ENCODE assay signal across 14 mouse cellular contexts in genomic region chr4:108431561-108431936, GRCm38 (mm10). TPM values are rescaled to one million over a fixed set of nuclear protein-coding genes. Genes with fewer than 3 reads are reported as not detected.
DNase-seq lines count a peak whose midpoint lies in the region; ATAC-seq and TF ChIP-seq lines count a peak whose summit lies in the region.
"Had no signal": no experiment of that assay in that cellular context is flagged by ENCODE, and none has a peak within 500 bp of the region (broad histone marks: within the 10 kb centered on the region; RNA-seq: fewer than 3 reads in every experiment).

No protein-coding gene starts in this region.

- no peaks in the 10 kb centered on the region for H3K9me3 ChIP-seq in heart, embryonic 13.5 days
- H3K9me3 ChIP-seq in limb, embryonic 14.5 days (ENCODE audit: control insufficient read depth, low read length): no peaks in the 10 kb centered on the region
- H3K9me3 ChIP-seq: embryonic facial prominence, embryonic 15.5 days; heart, embryonic 12.5 days; lung, embryonic 15.5 days had no signal

- no peaks in the 10 kb centered on the region for H3K27me3 ChIP-seq in heart, embryonic 13.5 days (replicated peaks)
- H3K27me3 ChIP-seq in testis, adult 2 months (ENCODE audit: control insufficient read depth, insufficient read depth, low read length): no peaks in the 10 kb centered on the region
- no peaks in the 10 kb centered on the region for H3K27me3 ChIP-seq in limb, embryonic 14.5 days (ENCODE audit: control insufficient read depth, insufficient read depth, low read length)
- no peaks in the 10 kb centered on the region for H3K27me3 ChIP-seq in heart, adult 2 months (ENCODE audit: control insufficient read depth, insufficient read depth, low read length)
- H3K27me3 ChIP-seq: embryonic facial prominence, embryonic 15.5 days; heart, embryonic 12.5 days; lung, embryonic 15.5 days had no signal

- no peak overlapping the region for H3K27ac ChIP-seq in heart, embryonic 13.5 days (replicated peaks)
- 0 out of 2 replicates have a peak overlapping the region, but pooled peaks have one; percentile 25 for H3K27ac ChIP-seq in testis, adult 2 months (ENCODE audit: control insufficient read depth, insufficient read depth, low read depth, low read length)
- H3K27ac ChIP-seq in limb, embryonic 14.5 days (replicated peaks; ENCODE audit: low read depth, low read length): peak overlapping the region; percentile 72
- H3K27ac ChIP-seq in heart, adult 2 months: no peak overlapping the region
- H3K27ac ChIP-seq: embryonic facial prominence, embryonic 15.5 days; lung, embryonic 15.5 days; stomach, postnatal 0 days had no signal

- H3K4me2 ChIP-seq in heart, embryonic 13.5 days: no peak overlapping the region
- H3K4me2 ChIP-seq in limb, embryonic 14.5 days (replicated peaks; ENCODE audit: low read depth, low read length, severe bottlenecking): no peak overlapping the region
- H3K4me2 ChIP-seq: embryonic facial prominence, embryonic 15.5 days; heart, embryonic 12.5 days; lung, embryonic 15.5 days had no signal

- H3K4me1 ChIP-seq in heart, embryonic 13.5 days: peaks cover 31% of the 10 kb centered on the region
- H3K4me1 ChIP-seq in testis, adult 2 months (ENCODE audit: control insufficient read depth, insufficient read depth, low read length): no peaks in the 10 kb centered on the region
- peaks cover 31% of the 10 kb centered on the region for H3K4me1 ChIP-seq in limb, embryonic 14.5 days (ENCODE audit: control insufficient read depth, insufficient read depth, low read length)
- H3K4me1 ChIP-seq in heart, adult 2 months (ENCODE audit: control insufficient read depth, insufficient read depth, low read length): no peaks in the 10 kb centered on the region

- no peaks in the 10 kb centered on the region for H3K79me2 ChIP-seq in heart, adult 2 months (replicated peaks; ENCODE audit: control insufficient read depth, insufficient read depth, low read length)

- no peak for DNase-seq in heart, postnatal 14 days
- DNase-seq in testis, postnatal 14 days (ENCODE audit: low spot score): no peak
- DNase-seq in limb, embryonic 14.5 days (ENCODE audit: low spot score): no peak
- DNase-seq in frontal cortex, postnatal 25 days (ENCODE audit: low spot score in 2 of 2): no peak
- DNase-seq in heart, adult 2 months: no peak
- DNase-seq: cerebellum, adult 2 months had no signal

- no peak for ATAC-seq in heart, embryonic 13.5 days (ENCODE audit: extremely low read depth, insufficient number of reproducible peaks, low FRiP score, low TSS enrichment)
- ATAC-seq in limb, embryonic 14.5 days (ENCODE audit: low FRiP score, low read depth): no peak
- no peak for ATAC-seq in monocyte, adult 5-6 weeks (replicated peaks; ENCODE audit: insufficient number of reproducible peaks, low FRiP score, low TSS enrichment, poor library complexity, severe bottlenecking)

- H3K9ac ChIP-seq in heart, embryonic 13.5 days: 0 out of 2 replicates have a peak overlapping the region, but pooled peaks have one; percentile 40
- H3K9ac ChIP-seq in limb, embryonic 14.5 days (ENCODE audit: low read depth, low read length, severe bottlenecking): no peak overlapping the region; the same call in 1 of the 2 replicates
- no peak overlapping the region for H3K9ac ChIP-seq in heart, adult 2 months (ENCODE audit: low read depth, low read length)
- H3K9ac ChIP-seq: embryonic facial prominence, embryonic 15.5 days; heart, embryonic 12.5 days; lung, embryonic 15.5 days had no signal

- WGBS in heart, embryonic 13.5 days: 55% methylated on average over 2 of the region's 2 CpGs
- WGBS in limb, embryonic 14.5 days: 21% methylated on average over 2 of the region's 2 CpGs
- WGBS in heart, adult 2 months: 69% methylated on average over 2 of the region's 2 CpGs

- TF ChIP-seq CTCF in testis, adult 2 months (IDR thresholded peaks at IDR 0.05; ENCODE audit: control insufficient read depth, insufficient read depth, insufficient replicate concordance, low read depth, low read length): no peak
- no peak for TF ChIP-seq CTCF in heart, adult 2 months (IDR thresholded peaks at IDR 0.05)

- no peaks in the 10 kb centered on the region for H3K36me3 ChIP-seq in heart, embryonic 13.5 days
- no peaks in the 10 kb centered on the region for H3K36me3 ChIP-seq in testis, adult 2 months (ENCODE audit: control insufficient read depth, insufficient read depth, low read length)
- no peaks in the 10 kb centered on the region for H3K36me3 ChIP-seq in limb, embryonic 14.5 days (ENCODE audit: control insufficient read depth, insufficient read depth, low read length)
- no peaks in the 10 kb centered on the region for H3K36me3 ChIP-seq in heart, adult 2 months (ENCODE audit: control insufficient read depth, insufficient read depth, low read length)
- H3K36me3 ChIP-seq: embryonic facial prominence, embryonic 15.5 days; heart, embryonic 12.5 days; lung, embryonic 15.5 days had no signal

- intact Hi-C loops in heart, postnatal 14 days (cut with DNase I): no loop called here
- intact Hi-C loops in heart, adult 2 months (cut with DNase I): no loop called here

- no peak for TF ChIP-seq POLR2A in testis, adult 2 months (IDR thresholded peaks at IDR 0.05; ENCODE audit: control insufficient read depth, low read depth, low read length)
- no peak for TF ChIP-seq POLR2A in limb, embryonic 14.5 days (IDR thresholded peaks at IDR 0.05; ENCODE audit: borderline replicate concordance, extremely low read depth, insufficient read depth, insufficient read length)
- no peak for TF ChIP-seq POLR2A in heart, adult 2 months (IDR thresholded peaks at IDR 0.05; ENCODE audit: insufficient read depth, low read depth, low read length)

- no peak for TF ChIP-seq EP300 in heart, adult 2 months (IDR thresholded peaks at IDR 0.05; ENCODE audit: insufficient read depth, low read depth, low read length)

- H3K4me3 ChIP-seq in heart, embryonic 13.5 days: no peak overlapping the region
- peak overlapping the region; percentile 62 for H3K4me3 ChIP-seq in testis, adult 2 months (ENCODE audit: control insufficient read depth, low read depth, low read length)
- H3K4me3 ChIP-seq in limb, embryonic 14.5 days (replicated peaks; ENCODE audit: low read length): no peak overlapping the region
- no peak overlapping the region for H3K4me3 ChIP-seq in heart, adult 2 months
- H3K4me3 ChIP-seq: embryonic facial prominence, embryonic 15.5 days; heart, embryonic 12.5 days; lung, embryonic 15.5 days had no signal

RNA-seq across cellular contexts. Expression of gene Gpx7, which starts 24.8 kb away (rescaled TPM):
- polyA plus RNA-seq in heart, embryonic 13.5 days (2015; fragmentation: Nextera tagmentation; extraction: Ambion mirVana): 61.6 and 61.9 TPM in 2 replicates
- 10 to 100 TPM; 12.7 to 13.9 TPM for total RNA-seq in heart, postnatal 14 days (2021)
- polyA plus RNA-seq in testis, adult 2 months (2012; rRNA removed): 1.1 and 1.6 TPM in 2 replicates
- polyA plus RNA-seq in limb, embryonic 14.5 days (2012; rRNA removed): 92.8 and 98.8 TPM in 2 replicates
- 104 and 117 TPM in 2 replicates for polyA plus RNA-seq in limb, embryonic 14.5 days (2014; fragmentation: Nextera tagmentation; extraction: Ambion mirVana)
- total RNA-seq in monocyte, adult 5-6 weeks (2017): 0.78 TPM in 1 of 3 replicates, not detected in the others
- total RNA-seq in heart, adult 2 months (2021): 1 to 10 TPM; 5.9 to 7.7 TPM
- 14.2 and 16.5 TPM in 2 replicates for polyA plus RNA-seq in heart, adult 2 months (2012; rRNA removed)

RNA-seq across cellular contexts. Expression of gene Tut4, which starts 27.7 kb away (rescaled TPM):
- polyA plus RNA-seq in heart, embryonic 13.5 days (2015; fragmentation: Nextera tagmentation; extraction: Ambion mirVana): 44.4 and 45.6 TPM in 2 replicates
- total RNA-seq in heart, postnatal 14 days (2021): 10 to 100 TPM; 28.9 to 31.7 TPM
- polyA plus RNA-seq in testis, adult 2 months (2012; rRNA removed): 46.8 and 49.2 TPM in 2 replicates
- 197 and 222 TPM in 2 replicates for polyA plus RNA-seq in limb, embryonic 14.5 days (2012; rRNA removed)
- 59.1 and 73.9 TPM in 2 replicates for polyA plus RNA-seq in limb, embryonic 14.5 days (2014; fragmentation: Nextera tagmentation; extraction: Ambion mirVana)
- 80.5 to 202 TPM (median 98.0 TPM) in 3 replicates for total RNA-seq in monocyte, adult 5-6 weeks (2017)
- 10 to 100 TPM; 19.6 to 21.8 TPM for total RNA-seq in heart, adult 2 months (2021)
- polyA plus RNA-seq in heart, adult 2 months (2012; rRNA removed): 24.1 and 29.7 TPM in 2 replicates

RNA-seq across cellular contexts. Expression of gene Shisal2a, which starts 48.4 kb away (rescaled TPM):
- polyA plus RNA-seq in heart, embryonic 13.5 days (2015; fragmentation: Nextera tagmentation; extraction: Ambion mirVana): 1.1 and 1.8 TPM in 2 replicates
- not detected for total RNA-seq in heart, postnatal 14 days (2021)
- 0.43 TPM in 1 of 2 replicates, not detected in the other for polyA plus RNA-seq in testis, adult 2 months (2012; rRNA removed)
- 5.7 and 8.8 TPM in 2 replicates for polyA plus RNA-seq in limb, embryonic 14.5 days (2012; rRNA removed)
- polyA plus RNA-seq in limb, embryonic 14.5 days (2014; fragmentation: Nextera tagmentation; extraction: Ambion mirVana): 4.2 and 5.4 TPM in 2 replicates
- total RNA-seq in monocyte, adult 5-6 weeks (2017): not detected in 3 replicates
- not detected for total RNA-seq in heart, adult 2 months (2021)
- polyA plus RNA-seq in heart, adult 2 months (2012; rRNA removed): not detected in 2 replicates
- polyA plus RNA-seq: large intestine, adult 2 months had no signal

Comparison
In these comparisons a context has a peak if more than half of its experiments do, and no peak if none do; other contexts are left out.
1. H3K27ac ChIP-seq: peak in testis, adult 2 months (single experiment) and limb, embryonic 14.5 days (single experiment); none in heart, embryonic 13.5 days (single experiment) and heart, adult 2 months (single experiment).